Mouse (Mus musculus) CD4-positive helper T cell, adult 2 months (primary cell): ENCODE data around the gene Fhad1.
"Not testable (repeated sequence)": the region's sequence is repeated elsewhere in the genome, so short reads cannot be mapped to it uniquely, and the experiment has no call there.

Experiments
- DNase-seq: peaks from one replicate; pipeline ENCODE4 v3.0.0-alpha.2; 2012; ENCODE audit warnings: low read depth, missing footprints, low spot score

Fhad1 gene

DNA sequence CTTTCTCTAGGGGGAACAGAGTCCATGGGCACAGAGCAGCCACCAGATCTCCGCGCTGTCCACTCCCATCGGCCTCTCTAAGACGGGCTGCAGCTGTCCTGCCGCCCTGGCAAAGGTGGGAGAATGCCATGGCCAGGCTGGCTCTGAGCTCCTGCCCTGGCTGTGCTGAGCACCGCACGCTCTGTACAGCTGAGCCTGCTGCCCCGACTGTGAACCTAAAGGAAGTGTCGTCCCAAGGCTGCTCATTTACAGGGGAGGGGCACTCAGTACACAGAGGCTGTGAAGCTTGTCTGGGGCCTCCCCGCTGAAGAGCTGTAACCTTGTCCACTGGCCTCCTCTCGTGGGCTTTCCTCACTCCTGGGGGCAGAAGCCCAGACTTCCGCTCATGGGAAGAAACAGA is 29.6 kb upstream of the Fhad1 start:
- no peak for DNase-seq

GRCm38 (mm10) chr4:142039662-142040353 is 24.9 kb upstream of the Fhad1 start:
- no peak for DNase-seq

DNA sequence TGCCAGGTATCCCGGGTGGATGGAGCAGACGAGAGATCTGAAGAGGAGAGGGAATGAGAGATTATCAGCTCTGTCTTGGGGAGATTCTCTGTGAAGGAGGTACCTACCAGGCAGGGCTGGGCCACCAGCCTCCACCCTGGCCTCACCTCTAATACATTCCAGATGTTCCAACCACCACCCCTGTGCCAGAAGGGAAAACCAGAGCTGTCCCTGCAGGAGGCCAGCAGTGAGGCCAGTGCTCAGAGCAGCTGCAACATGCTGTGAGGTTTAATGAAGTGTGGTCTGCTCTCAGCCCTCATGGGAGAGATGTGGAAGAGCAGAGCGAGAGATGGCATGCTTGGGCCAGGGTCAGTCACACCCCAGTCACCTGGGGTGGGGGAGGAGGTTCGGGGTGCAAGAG is 23.0 kb upstream of the Fhad1 start:
- no peak for DNase-seq

- DNase-seq = no peak
Observed at GRCm38 (mm10) chr4:142028533-142028932, 13.7 kb upstream of the Fhad1 start.

GRCm38 (mm10) chr4:142026965-142027364 is 12.1 kb upstream of the Fhad1 start:
- DNase-seq = no peak

DNA sequence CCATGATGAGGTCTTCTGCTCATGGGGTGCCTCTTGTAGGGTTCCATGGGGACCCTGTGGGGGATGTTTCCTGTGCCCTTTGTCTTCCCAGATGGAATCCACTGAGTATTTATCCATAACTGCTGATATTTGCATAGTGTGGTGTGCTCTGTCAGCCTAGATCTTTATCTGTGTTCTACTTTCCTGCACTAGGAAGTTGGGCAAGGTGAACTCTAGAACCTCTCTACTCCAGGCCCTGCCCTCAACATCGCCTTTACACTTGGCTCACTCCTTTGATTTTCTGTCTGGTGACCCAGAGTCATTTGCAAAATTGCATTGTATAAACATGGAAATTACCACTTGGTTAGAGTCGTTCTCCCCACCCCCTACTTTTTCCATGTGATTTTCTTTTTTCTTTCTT is 9.7 kb upstream of the Fhad1 start:
- DNase-seq = no peak

DNA sequence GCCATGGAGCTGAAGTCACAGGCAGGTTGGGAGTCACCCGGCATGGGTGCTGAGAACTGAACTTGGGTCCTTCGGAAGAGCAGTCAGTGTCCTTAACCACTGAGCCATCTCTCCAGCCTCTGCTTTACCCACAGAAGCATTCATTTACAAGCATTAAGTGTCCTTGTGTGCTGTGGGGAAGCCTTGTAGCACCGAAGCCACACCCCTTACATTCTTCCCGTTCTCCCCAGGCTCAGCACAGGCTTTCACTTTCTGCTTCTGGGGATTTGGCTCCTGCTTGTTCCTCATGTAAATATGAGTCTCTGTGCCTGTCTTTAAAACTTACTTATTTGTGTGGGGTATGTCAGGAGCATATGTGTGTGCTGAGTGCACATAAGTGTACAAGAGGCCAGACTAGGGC is 8.3 kb upstream of the Fhad1 start:
- no peak for DNase-seq

GRCm38 (mm10) chr4:142017686-142018085 is 2.8 kb upstream of the Fhad1 start:
- peak; percentile 27 for DNase-seq

DNA sequence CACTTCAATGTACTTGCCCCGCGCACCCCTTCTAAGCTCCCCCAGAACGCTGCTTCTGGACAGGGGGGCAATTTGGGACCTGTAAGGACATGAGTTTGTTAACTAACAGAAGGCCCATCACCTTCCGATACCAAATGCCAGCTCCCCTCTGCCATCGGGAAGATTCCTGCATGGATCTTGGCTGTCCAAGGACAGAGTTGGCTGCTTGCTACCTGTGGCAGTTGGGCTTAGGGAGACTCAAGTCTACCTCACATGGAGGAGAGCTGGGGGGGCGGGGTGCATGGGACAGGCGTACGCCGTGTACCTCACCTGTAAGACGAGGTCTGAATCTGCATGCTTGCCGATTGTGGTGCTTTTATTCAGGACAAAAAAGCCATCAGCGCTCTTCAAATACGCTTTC is 3.6 kb downstream of the Fhad1 start:
- no peak for DNase-seq

- DNase-seq = peak; percentile 29
Observed at GRCm38 (mm10) chr4:142010441-142010840, 4.4 kb downstream of the Fhad1 start.

DNA sequence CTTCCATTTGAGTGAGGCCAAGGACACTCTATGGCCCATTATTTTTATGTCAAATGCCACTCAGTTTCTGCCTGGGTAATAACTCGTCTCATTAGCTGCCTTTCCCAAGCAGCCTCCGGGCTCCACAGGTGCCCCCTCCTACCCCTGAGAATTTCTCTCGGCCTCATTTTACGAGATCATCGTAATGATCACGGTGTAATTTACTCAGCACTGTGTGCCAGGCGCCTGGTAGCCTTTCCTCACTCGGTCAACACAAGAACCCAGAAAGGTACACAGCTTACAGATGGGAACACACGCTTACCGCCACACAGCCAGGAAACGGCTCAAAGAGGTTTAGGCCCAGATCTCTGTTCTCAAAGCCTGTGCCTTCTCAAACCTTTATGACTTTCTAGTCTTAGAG is 6.7 kb downstream of the Fhad1 start:
- DNase-seq = no peak

DNA sequence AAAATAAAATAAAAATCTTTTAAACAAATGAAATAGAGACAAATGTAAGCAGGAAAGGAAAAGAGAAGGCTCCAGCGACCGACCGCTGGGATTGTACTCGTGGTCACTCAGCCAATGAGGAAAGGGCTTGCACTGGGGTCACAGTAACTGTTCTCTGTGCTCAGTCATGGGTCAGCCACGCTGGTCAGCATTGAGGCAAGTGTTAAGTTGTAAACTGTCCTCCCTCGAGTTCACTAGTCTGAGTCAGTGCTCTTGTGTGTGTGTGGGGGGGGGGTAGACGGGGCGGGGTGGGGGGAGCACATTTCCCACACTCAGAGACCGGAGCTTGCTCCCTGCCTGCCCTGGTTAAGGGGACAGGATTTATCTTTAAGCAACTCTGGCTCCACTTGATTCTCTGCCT is 14.3 kb downstream of the Fhad1 start:
- no peak for DNase-seq

DNA sequence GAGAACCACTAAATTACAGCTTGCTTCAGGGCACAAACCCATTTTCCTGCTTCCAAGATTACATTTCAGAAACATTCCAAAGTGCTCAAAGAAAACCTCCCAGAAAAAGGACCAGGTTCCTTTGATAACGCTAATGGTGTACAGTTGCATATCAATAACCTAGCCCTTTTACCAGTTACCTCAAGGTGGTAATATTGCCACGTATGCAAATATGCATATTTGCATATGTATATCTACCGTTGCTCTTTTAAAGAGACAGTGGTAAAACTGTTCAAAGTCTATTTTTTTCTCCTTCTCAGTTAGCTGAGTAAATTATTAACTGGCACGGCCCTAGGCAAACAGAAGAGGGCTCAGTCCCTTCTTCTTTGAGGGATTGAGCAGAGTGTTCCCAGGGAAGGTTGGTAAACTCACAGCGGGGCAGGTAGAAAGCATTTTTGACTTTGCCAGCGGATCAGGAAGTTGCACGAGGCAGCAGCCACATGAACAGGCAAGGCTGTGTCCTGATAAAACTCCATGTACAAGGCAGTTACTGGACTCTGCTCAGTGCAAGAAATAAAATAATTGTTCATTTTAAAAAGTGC is 15.3 kb downstream of the Fhad1 start:
- DNase-seq = no peak

GRCm38 (mm10) chr4:141998282-141998821 is 16.5 kb downstream of the Fhad1 start:
- peak; percentile 43 for DNase-seq

DNA sequence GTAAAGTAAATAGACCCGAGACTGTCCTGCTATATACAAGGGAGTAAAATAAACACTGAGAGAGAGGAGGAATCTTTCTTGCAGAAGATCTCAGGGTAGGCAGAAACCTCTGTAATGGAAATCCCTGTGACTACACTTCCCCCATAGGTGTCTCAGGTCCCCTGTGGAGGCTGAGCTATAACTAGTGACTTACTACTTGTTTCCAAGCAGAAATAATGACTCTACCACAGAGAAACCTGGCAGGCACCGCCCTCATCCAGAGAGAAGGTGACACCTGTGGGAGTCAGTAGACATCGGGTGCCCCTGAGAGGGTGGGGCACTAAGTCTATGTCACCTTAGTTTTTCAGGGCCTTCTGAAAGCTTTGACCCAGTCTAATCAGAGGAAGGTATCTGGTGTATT is 18.0 kb downstream of the Fhad1 start:
- DNase-seq = no peak

DNA sequence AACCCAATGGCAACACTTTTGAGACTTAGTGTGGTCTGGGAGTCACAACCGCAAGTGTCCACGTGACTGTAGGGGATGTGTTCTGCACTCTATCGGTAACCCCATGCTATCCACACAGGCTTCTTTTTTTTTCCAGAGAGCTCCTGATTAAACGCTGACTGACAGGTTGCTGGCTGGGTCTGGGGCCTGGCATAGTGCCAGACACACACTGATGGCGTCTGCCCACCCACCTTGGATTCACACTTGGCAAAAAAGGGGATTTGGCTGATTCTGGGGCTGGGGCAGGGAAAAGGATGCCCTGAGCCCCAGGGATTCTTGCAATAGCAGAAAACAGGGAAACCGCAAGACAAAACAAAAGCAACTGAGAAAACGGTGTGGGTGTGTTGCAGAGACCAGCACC is 18.8 kb downstream of the Fhad1 start:
- DNase-seq = no peak

DNA sequence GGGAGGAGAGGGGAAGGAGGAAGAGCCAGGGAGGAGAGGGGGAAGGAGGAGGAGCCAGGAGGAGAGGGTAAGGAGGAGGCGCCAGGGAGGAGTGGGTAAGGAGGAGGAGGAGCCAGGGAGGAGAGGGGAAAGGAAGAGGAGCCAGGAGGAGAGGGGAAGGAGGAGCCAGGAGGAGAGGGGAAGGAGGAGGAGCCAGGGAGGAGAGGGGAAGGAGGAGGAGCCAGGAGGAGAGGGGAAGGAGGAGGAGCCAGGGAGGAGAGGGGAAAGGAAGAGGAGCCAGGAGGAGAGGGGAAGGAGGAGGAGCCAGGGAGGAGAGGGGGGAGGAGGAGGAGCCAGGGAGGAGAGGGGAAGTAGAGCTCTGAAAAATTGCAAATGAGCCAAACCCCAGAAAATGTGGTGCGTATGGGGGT is 20.8 kb downstream of the Fhad1 start:
- DNase-seq = not testable (repeated sequence)

DNA sequence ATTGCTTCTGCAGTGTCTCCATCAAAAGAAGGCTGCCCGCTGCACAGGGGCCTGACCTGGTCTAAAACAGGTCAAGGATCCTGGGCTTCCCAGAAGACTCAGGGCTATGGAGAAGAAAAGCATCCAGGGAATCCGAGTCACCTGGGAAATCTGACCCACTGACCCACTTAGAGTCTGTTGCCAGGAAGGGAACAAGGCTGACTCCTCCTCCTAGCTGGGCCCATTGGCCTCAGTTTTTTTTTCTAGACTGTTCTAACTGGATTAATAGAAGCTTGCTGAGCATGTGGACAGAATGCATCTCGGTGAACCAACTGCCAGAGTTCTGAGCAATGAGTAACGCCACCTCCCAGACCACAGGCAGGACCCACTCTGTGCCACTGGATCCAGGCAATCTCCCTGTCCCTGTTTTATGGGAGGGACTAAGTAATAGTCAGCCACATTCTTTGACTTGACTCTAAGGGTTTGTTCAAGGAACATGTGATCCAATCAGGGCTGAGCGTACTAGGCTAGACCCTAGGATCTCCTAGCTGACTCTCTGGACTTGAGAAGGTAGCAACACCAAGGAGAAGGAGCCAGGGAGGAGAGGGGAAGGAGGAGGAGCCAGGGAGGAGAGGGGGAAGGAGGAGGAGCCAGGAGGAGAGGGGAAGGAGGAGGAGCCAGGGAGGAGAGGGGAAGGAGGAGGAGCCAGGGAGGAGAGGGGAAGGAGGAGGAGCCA is 21.4 kb downstream of the Fhad1 start:
- no peak for DNase-seq

DNA sequence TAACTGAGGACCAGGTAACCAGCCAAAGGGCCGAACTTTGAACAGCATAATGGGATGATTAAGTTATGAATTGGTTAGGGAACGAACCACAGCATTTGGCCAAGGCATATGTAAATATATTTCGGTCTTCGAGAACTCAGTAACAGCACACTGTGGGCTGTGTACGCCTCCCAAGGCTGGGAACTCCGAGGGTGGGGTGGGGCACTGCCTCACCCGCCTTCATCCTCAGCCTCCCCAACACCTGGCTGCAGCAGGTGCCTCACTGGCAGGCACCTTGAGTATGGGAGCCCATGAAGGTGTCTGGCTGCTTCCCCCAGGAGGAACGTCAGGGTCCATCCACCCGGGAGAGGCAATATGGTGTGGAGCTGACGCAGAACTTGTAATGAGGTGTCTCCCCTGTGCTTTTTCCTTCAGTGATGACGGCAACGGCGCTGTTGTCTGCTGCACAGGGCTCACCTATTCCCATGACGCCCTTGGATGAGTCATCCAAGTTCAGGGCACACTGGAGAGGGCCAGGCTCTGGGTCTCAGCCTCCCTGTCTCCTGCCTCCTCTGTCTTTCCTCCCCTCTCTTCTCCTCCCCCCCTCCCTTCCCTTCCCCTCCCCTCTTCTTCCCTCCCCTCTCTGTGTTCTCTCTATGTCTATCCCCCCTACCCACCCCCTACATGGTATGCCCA is 22.2 kb downstream of the Fhad1 start:
- no peak for DNase-seq

GRCm38 (mm10) chr4:141988178-141988577 is 26.7 kb downstream of the Fhad1 start:
- no peak for DNase-seq

DNA sequence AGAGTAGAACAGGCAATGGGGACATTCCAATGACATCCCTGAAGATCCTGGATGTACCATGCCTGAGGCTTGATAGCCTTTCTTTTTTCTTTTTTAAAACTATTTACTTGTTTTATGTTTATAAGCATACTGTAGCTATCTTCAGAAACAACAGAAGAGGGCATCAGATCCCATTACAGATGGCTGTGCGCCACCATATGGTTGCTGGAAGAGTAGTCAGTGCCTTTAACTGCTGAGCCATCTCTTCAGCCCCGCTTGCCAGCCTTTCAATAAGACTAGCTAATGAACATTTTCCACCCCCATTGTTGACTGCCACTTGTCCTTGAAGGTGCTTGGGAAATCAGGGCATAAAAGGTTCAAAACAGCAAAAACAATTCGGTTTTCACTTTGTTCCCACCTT is 31.2 kb downstream of the Fhad1 start:
- DNase-seq = no peak

GRCm38 (mm10) chr4:141981475-141981874 is 33.4 kb downstream of the Fhad1 start:
- DNase-seq = no peak
